Mouse (Mus musculus) kidney, embryonic 15.5 days (tissue): ENCODE measurements around the gene Msrb3. TPM values are rescaled to one million over a fixed set of nuclear protein-coding genes. Genes with fewer than 3 reads are reported as not detected.
A peak's percentile ranks its signal among the peaks of the same experiment; 100 is the strongest.

Source experiments
- ATAC-seq: fragments of 200-750 bp; cut with Nextera tagmentation; replicated peaks from 2 replicates; pipeline ENCODE4 v1.8.0; 2017; ENCODE audit warnings: moderate TSS enrichment; ENCODE audit not compliant: low FRiP score
- H3K27ac ChIP-seq: fragments of 300-500 bp; sonication (generic); 2 replicates; pipeline ENCODE4 v1.5.1; 2015; ENCODE audit warnings: mild to moderate bottlenecking, inconsistent platforms
- H3K27me3 ChIP-seq: fragments of 300-500 bp; sonication (generic); 2 replicates; pipeline ENCODE4 v1.6.1; 2015; ENCODE audit warnings: inconsistent platforms
- H3K36me3 ChIP-seq: fragments of 300-500 bp; sonication (generic); 2 replicates; pipeline ENCODE4 v1.6.1; 2015; ENCODE audit warnings: inconsistent platforms
- H3K4me1 ChIP-seq: fragments of 300-500 bp; sonication (generic); 2 replicates; pipeline ENCODE4 v1.6.1; 2015; ENCODE audit warnings: inconsistent platforms
- H3K4me2 ChIP-seq: fragments of 300-500 bp; sonication (generic); 2 replicates; pipeline ENCODE4 v1.6.1; 2015; ENCODE audit warnings: moderate library complexity, mild to moderate bottlenecking, inconsistent platforms
- H3K4me3 ChIP-seq: fragments of 300-500 bp; sonication (generic); replicated peaks from 2 replicates; pipeline ENCODE4 v1.5.1; 2015; ENCODE audit warnings: mild to moderate bottlenecking, inconsistent platforms
- H3K9ac ChIP-seq: fragments of 300-500 bp; sonication (generic); 2 replicates; pipeline ENCODE4 v1.6.1; 2015; ENCODE audit warnings: mild to moderate bottlenecking, inconsistent platforms
- H3K9me3 ChIP-seq: fragments of 300-500 bp; sonication (generic); replicated peaks from 2 replicates; pipeline ENCODE4 v1.6.1; 2016; ENCODE audit warnings: inconsistent platforms
- WGBS: fragments of 180-500 bp; shearing (Covaris S2); methylation state at CpG from one replicate; pipeline ENCODE4 v1.1.7; 2015; ENCODE audit warnings: mixed read lengths; 5-methylcytosine and 5-hydroxymethylcytosine counted together
- polyA plus RNA-seq: library from polyadenylated mRNA; unstranded; fragments of >200 nt; fragmentation: Nextera tagmentation; extraction: Ambion mirVana; gene quantifications from 2 replicates; pipeline ENCODE4 v1.2.1, GENCODE M21; 2015

The Msrb3 gene
- polyA plus RNA-seq, result 8.5 and 10.3 TPM in 2 replicates

DNA sequence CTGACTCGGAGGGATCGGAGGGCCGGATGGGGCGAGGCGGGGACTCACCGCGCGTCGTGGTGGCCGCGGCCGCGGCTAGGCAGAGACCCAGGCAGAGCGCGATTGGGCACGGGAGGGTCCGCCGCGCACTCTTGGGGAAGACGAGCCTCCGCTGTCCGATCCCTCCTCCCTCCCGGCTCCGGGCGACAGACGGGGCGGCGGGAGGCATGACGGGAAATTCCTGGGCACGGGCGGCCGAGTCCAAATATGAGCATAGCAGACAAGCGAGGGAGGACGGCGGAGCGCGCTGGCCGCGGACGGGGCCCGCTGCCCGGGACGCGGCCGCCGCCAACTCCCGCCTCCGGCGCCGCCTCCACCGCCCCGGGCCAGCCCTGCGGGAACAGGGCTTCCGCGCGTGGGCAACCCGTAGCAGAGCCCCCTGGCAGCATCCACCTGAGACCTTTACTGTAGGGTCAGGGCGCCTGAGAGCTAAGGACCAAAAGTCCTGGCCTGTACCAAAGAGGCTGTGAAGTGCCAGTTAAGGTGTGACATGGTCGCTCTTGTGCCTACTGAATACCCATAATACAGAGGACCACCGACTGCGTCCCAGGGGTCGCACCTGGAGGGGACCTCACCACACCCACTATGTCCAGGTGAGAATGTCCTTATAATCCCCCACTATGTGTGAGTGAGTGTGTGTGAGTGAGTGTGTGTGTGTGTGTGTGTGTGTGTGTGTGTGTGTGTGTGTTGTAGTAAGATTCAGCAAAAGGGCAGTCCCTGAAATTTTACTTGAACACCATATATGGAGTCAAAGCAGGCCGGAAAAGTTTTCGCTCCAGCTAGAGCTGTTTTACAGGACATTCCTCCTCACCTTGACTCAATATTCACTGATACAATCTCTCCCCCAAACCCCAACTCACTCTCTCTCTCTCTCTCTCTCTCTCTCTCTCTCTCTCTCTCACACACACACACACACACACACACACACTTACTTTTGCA, at the start of gene Msrb3:
Gene Msrb3 (minus strand): TSS at position 317 of the 978 bp plus-strand sequence.
- no peaks in the 10 kb centered on the region for H3K9me3 ChIP-seq
- H3K27ac ChIP-seq, result peak within 1 kb of the TSS; percentile 56
- H3K27me3 ChIP-seq, result peaks cover 5% of the 10 kb centered on the region; the same call in 1 of the 2 replicates
- peak within 1 kb of the TSS; percentile 61 for H3K9ac ChIP-seq
- H3K4me1 ChIP-seq, result peaks cover 37% of the 10 kb centered on the region
- WGBS, result 3% methylated on average over 60 of the region's 64 CpGs
- peak within 1 kb of the TSS; percentile 67 for H3K4me3 ChIP-seq
- peak; percentile 82 for ATAC-seq
- H3K36me3 ChIP-seq, result no peaks in the 10 kb centered on the region
- peak within 1 kb of the TSS; percentile 97 for H3K4me2 ChIP-seq

DNA sequence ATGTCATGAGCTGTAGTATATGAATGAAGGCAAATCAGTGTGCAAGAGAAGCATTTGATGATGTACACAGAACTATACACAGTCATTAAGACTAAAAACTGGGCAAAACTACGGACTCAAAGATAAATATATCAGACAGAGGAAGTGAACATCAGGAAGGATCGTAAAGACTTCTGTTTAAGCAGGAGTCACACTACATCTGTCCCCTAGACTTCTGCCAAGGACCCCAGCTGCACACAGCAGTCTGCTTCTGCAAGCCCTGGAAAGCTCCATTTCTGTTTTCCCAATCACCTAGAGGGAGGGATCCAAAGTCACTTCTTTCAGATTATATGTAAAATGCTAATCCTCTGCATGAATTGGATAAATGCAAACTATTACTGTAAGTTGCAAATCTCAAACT, 49.6 kb upstream of the Msrb3 start:
- Histone ChIP-seq H3K9me3 (no peaks in the 10 kb centered on the region), H3K4me3 (no peak overlapping the region), H3K9ac (no peak overlapping the region), H3K4me1 (peaks cover 5% of the 10 kb centered on the region), H3K27ac (no peak overlapping the region), H3K4me2 (no peak overlapping the region), H3K27me3 (no peaks in the 10 kb centered on the region), H3K36me3 (peaks cover 7% of the 10 kb centered on the region)
- ATAC-seq, result no peak
- whole genome bisulfite sequencing, result 42% methylated on average over 2 of the region's 2 CpGs

DNA sequence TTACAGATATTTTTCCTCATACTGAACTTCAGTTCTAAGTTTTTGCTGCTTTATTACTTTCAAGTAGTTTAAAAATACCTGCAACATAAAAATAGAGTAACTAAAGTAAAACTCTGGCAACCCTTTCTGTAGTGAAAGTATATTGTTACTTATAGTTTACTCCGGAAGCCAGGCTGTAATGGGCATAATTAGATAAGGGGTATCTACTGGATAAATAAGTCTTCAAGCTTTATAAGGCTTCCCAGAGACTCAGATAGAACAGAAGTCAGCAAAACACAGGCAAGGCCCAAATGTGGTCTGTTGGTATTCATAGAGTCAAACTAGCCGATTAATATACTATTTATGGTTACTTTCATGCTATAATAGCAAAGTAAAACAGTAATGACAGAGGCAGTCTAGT, 48.9 kb upstream of the Msrb3 start:
- Histone ChIP-seq H3K4me2 (no peak overlapping the region), H3K4me1 (0 out of 2 replicates have a peak, but pooled peaks cover 3% of the 10 kb centered on the region), H3K27ac (no peak overlapping the region), H3K9ac (no peak overlapping the region), H3K36me3 (peaks cover 7% of the 10 kb centered on the region), H3K27me3 (no peaks in the 10 kb centered on the region), H3K4me3 (no peak overlapping the region), H3K9me3 (no peaks in the 10 kb centered on the region)
- WGBS, result 89% methylated on average over 2 of the region's 2 CpGs
- no peak for ATAC-seq

DNA sequence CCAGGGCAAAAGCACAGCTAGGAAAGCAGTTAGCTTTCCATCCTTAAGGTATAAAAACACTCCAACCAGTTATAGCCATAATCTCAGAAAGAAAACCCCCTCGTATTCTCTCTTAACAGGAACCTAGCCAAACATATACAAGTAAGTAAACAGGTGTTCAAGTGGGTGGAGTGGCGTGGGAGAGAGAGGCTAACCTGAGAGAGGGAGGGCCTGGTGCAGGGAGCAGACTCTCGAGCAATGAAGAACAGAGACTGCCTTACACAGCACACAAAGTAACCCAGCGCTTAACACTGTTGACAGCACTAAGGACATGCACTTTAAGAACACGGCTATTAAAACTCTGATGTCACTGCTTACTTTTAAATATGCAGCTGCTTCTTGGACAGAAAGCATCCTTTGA, 47.9 kb upstream of the Msrb3 start:
- H3K4me1 ChIP-seq, result 0 out of 2 replicates have a peak, but pooled peaks cover 3% of the 10 kb centered on the region
- H3K9ac ChIP-seq, result no peak overlapping the region
- H3K9me3 ChIP-seq, result no peaks in the 10 kb centered on the region
- no peak overlapping the region for H3K4me3 ChIP-seq
- peaks cover 7% of the 10 kb centered on the region for H3K36me3 ChIP-seq
- WGBS, result 85% methylated on average over 5 of the region's 5 CpGs
- no peak overlapping the region for H3K4me2 ChIP-seq
- H3K27ac ChIP-seq, result no peak overlapping the region
- H3K27me3 ChIP-seq, result no peaks in the 10 kb centered on the region
- ATAC-seq, result no peak

DNA sequence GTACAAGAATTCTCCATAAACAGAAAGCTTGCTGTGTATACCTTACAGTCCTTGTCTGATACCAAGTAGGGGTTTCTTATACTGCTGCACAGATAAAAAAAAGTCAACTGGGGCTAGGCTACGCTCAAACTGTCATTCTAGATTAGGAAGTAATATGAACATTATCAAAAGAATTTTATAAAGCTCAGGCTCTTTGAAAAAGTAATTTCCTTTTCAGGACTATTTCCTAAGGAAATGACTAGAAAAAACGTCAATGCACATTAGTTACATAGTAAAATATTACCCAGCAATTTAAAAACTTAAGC, 40.0 kb upstream of the Msrb3 start:
- Histone ChIP-seq H3K9me3 (no peaks in the 10 kb centered on the region), H3K4me3 (no peak overlapping the region), H3K36me3 (no peaks in the 10 kb centered on the region), H3K27me3 (no peaks in the 10 kb centered on the region), H3K27ac (no peak overlapping the region), H3K9ac (no peak overlapping the region), H3K4me1 (no peaks in the 10 kb centered on the region), H3K4me2 (no peak overlapping the region)
- ATAC-seq, result no peak
- 76% methylated on average over 2 of the region's 2 CpGs for WGBS

DNA sequence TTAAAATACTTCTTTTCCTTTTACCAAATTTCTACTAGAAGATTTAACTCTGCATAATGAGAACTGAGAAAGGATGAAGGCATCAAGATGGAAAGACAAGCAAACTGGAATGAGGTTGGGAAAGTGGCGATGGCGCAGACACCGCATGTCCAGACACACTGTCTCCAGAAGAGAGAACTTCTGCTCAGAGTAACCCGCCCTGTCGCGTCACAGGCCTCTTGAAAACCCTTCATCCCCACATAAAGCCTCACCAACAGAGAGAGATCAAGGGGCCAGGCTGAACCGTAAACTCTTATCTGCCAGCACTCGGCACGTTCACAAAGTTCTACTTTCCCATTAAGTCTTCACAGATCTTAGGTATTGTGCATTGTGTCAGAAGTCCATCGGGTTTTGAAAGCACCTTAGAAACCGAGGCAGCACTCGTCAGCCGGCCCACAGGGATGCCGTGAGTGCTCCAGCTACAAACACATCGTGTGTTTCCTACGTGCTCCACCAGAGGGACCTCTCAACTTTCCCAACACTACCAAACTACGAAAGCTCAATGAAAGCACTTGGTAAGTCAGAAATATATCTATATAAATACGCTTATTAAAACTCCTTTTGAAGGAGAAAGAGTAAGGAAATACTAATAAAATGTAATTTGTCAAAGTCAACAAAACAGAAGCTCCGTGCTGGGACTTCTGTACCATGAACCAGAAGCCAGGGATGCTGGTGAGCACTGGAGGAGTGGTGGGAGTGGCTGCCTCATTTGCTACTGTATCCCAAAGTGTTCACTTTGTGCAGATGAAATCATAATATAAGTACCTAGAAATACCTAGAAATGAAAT, 39.4 kb upstream of the Msrb3 start:
- no peaks in the 10 kb centered on the region for H3K4me1 ChIP-seq
- no peaks in the 10 kb centered on the region for H3K9me3 ChIP-seq
- WGBS, result 53% methylated on average over 19 of the region's 19 CpGs
- H3K4me2 ChIP-seq, result no peak overlapping the region
- H3K27me3 ChIP-seq, result no peaks in the 10 kb centered on the region
- no peak overlapping the region for H3K4me3 ChIP-seq
- no peaks in the 10 kb centered on the region for H3K36me3 ChIP-seq
- H3K27ac ChIP-seq, result no peak overlapping the region
- ATAC-seq, result no peak
- no peak overlapping the region for H3K9ac ChIP-seq

DNA sequence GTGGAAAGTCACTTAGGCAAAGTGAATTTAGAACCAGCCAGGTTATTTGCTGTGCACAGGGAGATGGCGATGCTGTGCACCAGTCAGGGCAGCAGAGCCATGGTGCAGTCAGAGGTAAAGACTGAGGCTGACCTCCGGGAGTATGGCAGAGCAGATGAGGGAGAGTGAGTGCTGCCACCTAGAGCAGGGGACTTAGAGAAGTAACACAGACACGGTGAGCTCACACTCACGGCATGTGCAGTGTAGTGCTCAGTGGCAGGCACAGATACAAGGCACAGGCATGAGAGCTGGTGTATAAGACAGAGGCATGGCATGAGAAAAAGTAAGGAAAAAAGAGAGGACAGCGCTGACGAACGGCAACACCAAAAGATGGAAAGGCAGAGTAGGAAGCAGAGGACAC, 30.6 kb upstream of the Msrb3 start:
- WGBS, result 76% methylated on average over 7 of the region's 7 CpGs

DNA sequence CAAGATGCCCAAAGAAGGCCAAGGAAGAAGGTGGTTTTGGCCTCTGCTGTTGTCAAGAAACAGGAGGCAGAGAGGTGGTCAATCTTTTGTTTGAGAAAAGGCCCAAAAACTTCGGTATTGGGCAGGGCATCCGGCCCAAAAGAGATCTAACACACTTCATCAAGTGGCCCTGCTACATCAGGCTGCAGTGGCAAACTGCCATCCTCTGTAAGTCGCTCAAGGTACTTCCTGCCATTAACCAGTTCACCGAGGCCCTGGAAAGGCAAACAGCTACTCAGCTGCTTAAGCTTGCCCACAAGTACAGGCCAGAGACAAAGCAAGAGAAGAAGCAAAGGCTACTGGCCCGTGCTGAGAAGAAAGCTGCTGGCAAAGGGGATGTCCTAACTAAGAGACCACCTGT, 29.3 kb upstream of the Msrb3 start:
- ATAC-seq, result no peak
- Histone ChIP-seq H3K27me3 (no peaks in the 10 kb centered on the region), H3K9ac (no peak overlapping the region), H3K27ac (no peak overlapping the region), H3K4me2 (no peak overlapping the region), H3K4me1 (no peaks in the 10 kb centered on the region), H3K36me3 (peaks cover 53% of the 10 kb centered on the region), H3K4me3 (no peak overlapping the region), H3K9me3 (no peaks in the 10 kb centered on the region)
- 83% methylated on average over 5 of the region's 5 CpGs for WGBS

More for the DNA sequence above, 30.6 kb upstream of the Msrb3 start:
- no peak overlapping the region for H3K4me3 ChIP-seq
- no peak for ATAC-seq
- peaks cover 53% of the 10 kb centered on the region for H3K36me3 ChIP-seq
- H3K4me1 ChIP-seq, result no peaks in the 10 kb centered on the region
- no peak overlapping the region for H3K4me2 ChIP-seq
- no peak overlapping the region for H3K9ac ChIP-seq
- H3K9me3 ChIP-seq, result no peaks in the 10 kb centered on the region
- no peak overlapping the region for H3K27ac ChIP-seq
- no peaks in the 10 kb centered on the region for H3K27me3 ChIP-seq

DNA sequence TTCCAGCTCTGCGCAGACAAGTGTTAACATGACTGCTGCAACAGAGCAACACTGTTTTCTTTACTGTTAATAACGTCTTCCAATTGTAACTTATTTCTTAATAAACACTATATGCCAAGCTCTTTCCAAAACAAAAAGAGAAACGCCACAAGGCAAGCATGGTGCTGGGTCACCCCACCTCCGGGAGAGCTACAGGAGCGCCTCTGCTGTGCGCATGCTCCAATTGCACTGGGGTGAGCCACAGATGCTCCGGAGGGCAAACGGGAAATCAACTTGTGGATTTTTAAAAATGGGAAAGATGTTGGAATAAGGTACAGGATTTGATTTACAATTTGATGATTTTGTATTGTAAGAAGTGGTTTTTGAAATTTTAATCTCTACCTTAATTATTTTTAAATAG, 27.3 kb upstream of the Msrb3 start:
- Histone ChIP-seq H3K27me3 (no peaks in the 10 kb centered on the region), H3K27ac (no peak overlapping the region), H3K4me3 (no peak overlapping the region), H3K4me1 (no peaks in the 10 kb centered on the region), H3K4me2 (no peak overlapping the region), H3K9ac (no peak overlapping the region), H3K9me3 (no peaks in the 10 kb centered on the region), H3K36me3 (peaks cover 55% of the 10 kb centered on the region)
- no peak for ATAC-seq
- WGBS, result 91% methylated on average over 8 of the region's 8 CpGs

DNA sequence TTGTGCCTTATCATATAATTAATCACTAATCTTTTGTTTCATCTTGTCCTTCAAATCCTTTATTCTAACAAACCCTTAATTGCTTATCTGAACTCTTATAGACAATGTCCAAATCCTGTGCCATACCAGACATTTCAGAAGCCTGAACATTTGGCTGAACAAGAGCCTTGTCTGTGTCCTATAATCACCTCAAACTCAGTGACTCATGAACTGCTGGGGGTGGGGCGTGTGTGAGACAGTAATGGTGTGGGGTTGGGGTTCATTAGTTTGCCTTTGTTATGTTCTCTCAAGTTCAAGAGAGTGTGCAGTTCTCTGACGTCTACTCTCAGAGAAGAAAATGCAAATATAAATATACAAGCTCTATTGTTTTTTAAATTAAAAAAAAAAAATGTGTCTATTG, 22.6 kb upstream of the Msrb3 start:
- Histone ChIP-seq H3K27ac (no peak overlapping the region), H3K9me3 (no peaks in the 10 kb centered on the region), H3K4me1 (no peaks in the 10 kb centered on the region), H3K9ac (no peak overlapping the region), H3K4me3 (no peak overlapping the region), H3K4me2 (no peak overlapping the region), H3K36me3 (peaks cover 29% of the 10 kb centered on the region), H3K27me3 (no peaks in the 10 kb centered on the region)
- ATAC-seq, result no peak
- WGBS, result 61% methylated on average over 2 of the region's 2 CpGs

DNA sequence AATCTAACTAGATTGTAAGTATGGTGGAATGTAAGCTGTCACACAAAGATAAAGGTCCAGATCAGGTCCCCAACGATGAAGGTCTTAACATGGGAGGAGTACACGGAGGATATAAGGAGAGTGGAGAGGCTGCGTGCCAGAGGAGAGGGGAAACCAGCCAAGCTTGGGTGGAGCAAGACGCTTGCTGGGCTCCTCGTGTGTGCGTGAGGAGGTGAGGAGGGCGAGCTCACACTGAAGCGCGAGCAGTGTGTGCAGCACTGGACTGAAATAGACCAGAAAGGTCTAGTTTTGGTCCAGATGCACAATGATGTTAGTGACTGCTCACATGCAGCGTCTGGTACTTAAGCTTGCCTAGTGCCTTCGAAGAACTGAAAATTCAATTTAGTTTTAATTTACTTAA, 21.7 kb upstream of the Msrb3 start:
- Histone ChIP-seq H3K36me3 (peaks cover 23% of the 10 kb centered on the region), H3K9ac (no peak overlapping the region), H3K4me3 (no peak overlapping the region), H3K4me1 (peaks cover under 1% of the 10 kb centered on the region; the same call in 1 of the 2 replicates), H3K27me3 (no peaks in the 10 kb centered on the region), H3K4me2 (no peak overlapping the region), H3K27ac (no peak overlapping the region), H3K9me3 (no peaks in the 10 kb centered on the region)
- 74% methylated on average over 11 of the region's 11 CpGs for WGBS
- ATAC-seq, result no peak

DNA sequence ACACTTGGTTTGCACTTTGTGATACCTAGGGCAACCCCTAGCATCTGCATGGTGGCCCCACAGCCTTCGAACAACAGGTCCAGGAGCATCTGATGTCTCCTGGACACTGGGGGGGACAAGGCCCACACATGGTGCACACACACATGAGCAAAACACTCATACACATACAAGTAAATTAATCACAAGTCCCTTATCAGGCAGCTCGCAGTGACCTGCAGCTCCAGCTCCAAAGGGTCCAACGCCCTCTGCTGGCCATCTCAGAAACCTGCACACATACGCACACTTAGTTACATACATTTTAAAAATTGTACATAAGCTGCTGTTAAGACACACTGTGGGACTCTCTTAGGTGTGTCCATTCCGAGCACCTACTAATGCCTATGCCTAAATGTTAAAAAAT, 17.3 kb upstream of the Msrb3 start:
- no peak for ATAC-seq
- no peak overlapping the region for H3K4me3 ChIP-seq
- H3K9ac ChIP-seq, result no peak overlapping the region
- H3K9me3 ChIP-seq, result no peaks in the 10 kb centered on the region
- H3K27ac ChIP-seq, result no peak overlapping the region
- 87% methylated on average over 5 of the region's 5 CpGs for WGBS
- H3K27me3 ChIP-seq, result no peaks in the 10 kb centered on the region
- H3K36me3 ChIP-seq, result no peaks in the 10 kb centered on the region
- H3K4me2 ChIP-seq, result no peak overlapping the region
- H3K4me1 ChIP-seq, result peaks cover 6% of the 10 kb centered on the region
